Mouse (Mus musculus) intestine, embryonic 16.5 days (tissue): ENCODE measurements at regions not wholly inside any gene's neighbourhood (a gene's known extent, or its start where the extent isn't known, plus 50 kb on each side); places are given as distances from the start of the nearest gene placed in this dataset.

ENCODE experiments used
- ATAC-seq: fragments of 200-750 bp; cut with Nextera tagmentation; 2 replicates; pipeline ENCODE4 v1.8.0; 2017; ENCODE audit warnings: moderate TSS enrichment, moderate library complexity
- H3K27ac ChIP-seq: fragments of 300-500 bp; sonication (generic); 2 replicates; pipeline ENCODE4 v1.5.1; 2014; ENCODE audit warnings: mild to moderate bottlenecking, low read length
- H3K27me3 ChIP-seq: fragments of 300-500 bp; sonication (generic); replicated peaks from 2 replicates; pipeline ENCODE4 v1.6.1; 2014; ENCODE audit warnings: low read length, control low read depth, mixed read lengths; ENCODE audit not compliant: control insufficient read depth, insufficient read depth
- H3K36me3 ChIP-seq: fragments of 300-500 bp; sonication (generic); 2 replicates; pipeline ENCODE4 v1.6.1; 2014; ENCODE audit warnings: low read length, control low read depth; ENCODE audit not compliant: control insufficient read depth, insufficient read depth
- H3K4me1 ChIP-seq: fragments of 300-500 bp; sonication (generic); 2 replicates; pipeline ENCODE4 v1.6.1; 2014; ENCODE audit warnings: low read length, control low read depth, mixed read lengths; ENCODE audit not compliant: control insufficient read depth, insufficient read depth
- H3K4me2 ChIP-seq: fragments of 300-500 bp; sonication (generic); 2 replicates; pipeline ENCODE4 v1.6.1; 2014; ENCODE audit warnings: low read depth, low read length, control low read depth
- H3K4me3 ChIP-seq: fragments of 300-500 bp; sonication (generic); 2 replicates; pipeline ENCODE4 v1.5.1; 2014; ENCODE audit warnings: mild to moderate bottlenecking, low read length
- H3K9ac ChIP-seq: fragments of 300-500 bp; sonication (generic); 2 replicates; pipeline ENCODE4 v1.6.1; 2014; ENCODE audit warnings: low read depth, low read length
- H3K9me3 ChIP-seq: fragments of 300-500 bp; sonication (generic); 2 replicates; pipeline ENCODE4 v1.6.1; 2016; ENCODE audit warnings: low read length, control low read depth; ENCODE audit not compliant: control insufficient read depth
- WGBS: fragments of 180-500 bp; shearing (Covaris S2); extraction: QIAGEN DNeasy Blood & Tissue Kit; methylation state at CpG from one replicate; pipeline ENCODE4 v1.1.7; 2014; 5-methylcytosine and 5-hydroxymethylcytosine counted together

DNA sequence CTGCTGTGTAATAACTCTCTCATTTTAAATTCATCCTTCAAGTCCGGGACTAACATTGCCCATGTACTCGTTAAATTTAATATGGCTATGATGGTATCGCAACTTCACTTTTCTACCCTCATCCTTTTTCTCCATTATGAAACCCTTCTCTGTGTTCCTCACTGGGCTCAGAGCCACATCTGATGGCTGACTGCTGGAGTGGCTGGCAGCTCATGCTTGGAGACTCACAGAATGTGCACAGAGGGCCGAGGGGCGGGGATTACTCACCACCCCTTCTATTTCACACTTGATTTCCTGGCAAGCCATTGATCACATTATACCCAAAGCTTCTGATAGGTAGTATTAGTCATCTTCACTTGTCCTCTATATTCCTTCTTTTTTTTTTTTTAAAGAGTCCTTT, 81.1 kb upstream of the Vwde start:
- Histone ChIP-seq H3K4me2 (no peak overlapping the region), H3K9me3 (no peaks in the 10 kb centered on the region), H3K27ac (no peak overlapping the region), H3K36me3 (no peaks in the 10 kb centered on the region), H3K4me3 (no peak overlapping the region), H3K4me1 (no peaks in the 10 kb centered on the region), H3K9ac (no peak overlapping the region), H3K27me3 (no peaks in the 10 kb centered on the region)
- no peak for ATAC-seq
- whole genome bisulfite sequencing, result 86% methylated on average over 5 of the region's 5 CpGs

DNA sequence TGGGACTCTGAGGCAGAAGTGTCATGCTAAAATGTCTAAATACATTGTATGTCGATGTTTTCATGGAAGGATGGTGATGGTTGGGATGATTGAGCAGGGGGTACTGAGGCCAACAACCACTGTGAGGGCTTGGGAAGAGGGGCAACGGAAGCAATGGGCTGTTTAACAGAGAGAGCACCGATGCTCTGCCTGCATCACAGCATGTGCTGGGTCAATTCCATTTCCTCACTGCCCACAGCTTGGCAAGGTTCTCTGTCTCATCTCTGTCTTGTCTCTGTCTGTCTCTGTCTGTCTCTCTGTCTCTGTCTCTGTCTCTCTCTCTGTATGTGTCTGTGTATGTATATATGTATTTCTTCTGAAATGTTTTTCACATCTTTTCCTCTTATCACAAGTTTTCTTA, 73.4 kb upstream of the Vwde start:
- ATAC-seq, result no peak
- Histone ChIP-seq H3K4me2 (no peak overlapping the region), H3K9me3 (no peaks in the 10 kb centered on the region), H3K4me1 (no peaks in the 10 kb centered on the region), H3K9ac (no peak overlapping the region), H3K27me3 (no peaks in the 10 kb centered on the region), H3K36me3 (no peaks in the 10 kb centered on the region), H3K27ac (no peak overlapping the region), H3K4me3 (no peak overlapping the region)
- 84% methylated on average over 3 of the region's 3 CpGs for WGBS

DNA sequence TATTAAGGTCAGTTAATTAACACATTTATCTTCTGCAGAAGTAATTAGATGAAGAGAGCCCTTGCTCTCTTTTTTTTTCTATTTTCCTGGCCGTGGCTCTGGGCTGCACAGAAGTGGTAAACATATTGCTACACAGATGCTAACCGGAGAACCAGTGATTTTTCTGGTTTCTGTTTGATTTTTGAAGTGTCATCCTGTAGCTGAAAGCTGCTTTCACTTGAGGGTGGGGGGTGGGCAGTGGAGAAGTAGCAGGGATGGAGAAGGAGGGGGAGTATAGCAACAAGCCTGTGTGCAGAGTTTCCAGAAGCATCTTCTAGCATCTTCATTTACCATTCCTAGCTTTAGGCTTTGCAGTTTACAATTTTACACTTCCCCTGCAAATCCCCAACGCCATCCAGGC, 72.3 kb upstream of the Vwde start:
- Histone ChIP-seq H3K9me3 (no peaks in the 10 kb centered on the region), H3K4me1 (no peaks in the 10 kb centered on the region), H3K9ac (no peak overlapping the region), H3K27me3 (no peaks in the 10 kb centered on the region), H3K4me3 (no peak overlapping the region), H3K36me3 (no peaks in the 10 kb centered on the region), H3K4me2 (no peak overlapping the region), H3K27ac (no peak overlapping the region)
- 61% methylated on average over 3 of the region's 3 CpGs for WGBS
- no peak for ATAC-seq

DNA sequence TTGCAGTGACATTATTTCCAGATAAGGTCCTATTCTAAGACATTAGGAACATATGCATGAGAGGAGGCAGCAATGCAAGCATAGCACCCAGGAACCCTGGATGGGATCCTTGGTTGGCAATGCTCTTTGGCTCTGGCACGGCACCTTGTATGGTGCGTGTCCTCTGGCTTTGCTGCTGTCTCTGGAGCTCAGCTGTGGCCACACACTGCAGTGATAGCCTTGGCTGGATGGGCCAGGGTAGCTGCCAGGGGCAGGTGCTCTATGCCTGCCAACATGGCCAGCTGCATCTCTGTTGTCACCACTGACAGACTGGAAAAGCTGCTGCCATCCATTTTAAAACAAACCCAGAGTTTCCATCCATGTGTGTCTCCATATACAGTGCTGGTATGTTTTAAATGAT, 71.3 kb upstream of the Vwde start:
- Histone ChIP-seq H3K27me3 (no peaks in the 10 kb centered on the region), H3K9ac (no peak overlapping the region), H3K9me3 (no peaks in the 10 kb centered on the region), H3K4me3 (no peak overlapping the region), H3K36me3 (no peaks in the 10 kb centered on the region), H3K4me2 (no peak overlapping the region), H3K27ac (no peak overlapping the region), H3K4me1 (no peaks in the 10 kb centered on the region)
- WGBS, result 74% methylated on average over 2 of the region's 2 CpGs
- no peak for ATAC-seq

DNA sequence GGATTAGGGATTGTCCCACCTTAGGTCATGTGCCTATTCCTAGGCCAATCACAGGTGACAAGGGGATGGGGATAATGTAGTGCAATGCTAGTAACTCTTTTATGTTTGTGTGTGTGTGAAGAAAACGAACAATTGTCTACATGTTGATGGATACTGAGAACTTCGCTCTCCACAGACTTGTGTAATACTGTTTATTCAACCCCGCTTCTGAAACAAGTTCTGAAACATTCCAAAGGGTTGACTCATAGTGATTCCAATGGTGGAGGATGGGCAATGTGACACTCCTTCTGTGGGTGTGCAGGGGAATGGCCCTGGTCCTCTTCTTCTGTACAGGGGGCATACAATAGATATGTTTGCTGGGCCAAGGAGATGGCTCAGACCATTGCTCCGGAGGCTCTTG, 69.6 kb upstream of the Vwde start:
- Histone ChIP-seq H3K36me3 (no peaks in the 10 kb centered on the region), H3K9ac (no peak overlapping the region), H3K27me3 (no peaks in the 10 kb centered on the region), H3K27ac (no peak overlapping the region), H3K9me3 (no peaks in the 10 kb centered on the region), H3K4me3 (no peak overlapping the region), H3K4me1 (no peaks in the 10 kb centered on the region), H3K4me2 (no peak overlapping the region)
- 52% methylated on average over 4 of the region's 4 CpGs for WGBS
- ATAC-seq, result no peak

DNA sequence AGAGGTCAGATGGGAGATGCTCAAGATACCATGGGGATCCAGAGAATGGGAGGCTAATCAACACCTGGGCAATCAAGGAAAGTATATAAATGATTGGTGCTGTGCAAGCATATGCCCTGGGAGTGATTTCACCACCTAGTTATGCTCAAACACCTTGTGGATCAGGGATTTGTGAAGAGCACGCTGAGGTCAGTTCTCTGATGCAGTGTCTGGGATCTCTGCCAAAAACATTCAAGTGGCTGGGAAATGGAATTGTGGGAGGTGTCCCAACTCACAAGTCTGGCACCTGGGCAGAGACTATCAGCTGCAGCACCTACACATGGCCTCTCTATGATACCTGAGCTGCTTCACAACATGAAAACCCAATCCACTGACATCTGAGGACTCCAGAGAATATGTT, 63.7 kb upstream of the Vwde start:
- H3K36me3 ChIP-seq, result no peaks in the 10 kb centered on the region
- no peak overlapping the region for H3K9ac ChIP-seq
- WGBS, result 48% methylated on average over 1 of the region's 1 CpGs
- H3K27ac ChIP-seq, result no peak overlapping the region
- no peak overlapping the region for H3K4me2 ChIP-seq
- H3K27me3 ChIP-seq, result no peaks in the 10 kb centered on the region
- ATAC-seq, result no peak
- no peaks in the 10 kb centered on the region for H3K4me1 ChIP-seq
- H3K4me3 ChIP-seq, result no peak overlapping the region
- H3K9me3 ChIP-seq, result no peaks in the 10 kb centered on the region

DNA sequence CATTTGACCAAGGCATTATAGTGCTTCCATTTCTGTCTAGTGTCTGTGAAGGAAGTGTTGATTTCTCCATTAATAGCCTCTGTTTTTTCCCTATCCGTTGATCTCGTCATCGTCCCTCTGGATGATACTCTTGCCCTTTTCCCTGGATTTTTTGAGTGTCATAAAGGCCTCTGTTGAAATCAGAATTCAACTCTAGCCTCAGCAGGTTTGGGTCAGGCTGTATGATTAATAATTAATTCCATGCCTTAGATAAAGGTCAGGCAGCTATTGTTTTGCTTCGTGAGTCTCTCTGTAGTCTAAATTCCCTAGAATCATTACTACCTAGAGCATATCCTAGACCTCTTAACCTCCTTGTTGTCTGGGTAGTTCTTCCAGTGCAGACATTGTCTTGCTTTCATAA, 63.0 kb upstream of the Vwde start:
- Histone ChIP-seq H3K27ac (no peak overlapping the region), H3K9me3 (no peaks in the 10 kb centered on the region), H3K9ac (no peak overlapping the region), H3K4me2 (no peak overlapping the region), H3K27me3 (no peaks in the 10 kb centered on the region), H3K36me3 (no peaks in the 10 kb centered on the region), H3K4me1 (no peaks in the 10 kb centered on the region), H3K4me3 (no peak overlapping the region)
- ATAC-seq, result peak; percentile 60; the same call in 1 of the 2 replicates
- WGBS, result 54% methylated on average over 4 of the region's 4 CpGs

DNA sequence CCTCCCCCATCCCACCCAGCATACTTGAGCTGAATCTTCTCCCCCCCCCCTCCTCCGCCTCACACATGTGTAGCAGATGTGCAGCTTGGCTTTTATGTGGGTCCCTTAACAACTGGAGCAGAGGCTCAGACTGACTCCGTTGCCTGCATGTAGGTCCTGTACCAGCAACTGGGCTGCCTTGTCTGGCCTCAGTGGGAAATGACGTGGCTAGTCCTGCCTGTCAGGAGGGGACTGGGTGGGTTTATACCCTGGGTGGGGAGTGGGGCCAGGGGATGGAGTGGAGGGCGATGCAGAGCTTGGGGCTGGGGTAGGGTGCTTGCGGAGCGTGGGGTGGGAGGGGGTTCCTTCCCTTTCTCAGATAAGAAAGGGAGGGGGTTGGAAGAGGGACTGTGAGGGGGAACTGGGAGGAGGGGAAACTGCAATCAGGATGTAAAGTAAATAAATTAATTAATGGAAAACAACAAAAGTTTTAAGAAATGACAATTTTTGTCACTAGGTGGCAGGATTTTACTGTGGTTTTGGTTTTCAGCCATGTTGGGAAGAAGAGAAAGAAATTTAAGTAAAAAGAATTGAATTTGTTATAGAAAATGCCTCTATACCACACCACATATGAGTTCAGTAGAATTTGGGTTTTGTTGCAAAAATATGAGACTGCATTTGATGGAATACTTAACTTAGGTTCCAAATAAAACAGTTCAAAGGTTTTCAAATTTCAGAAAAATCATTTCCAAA, 61.9 kb upstream of the Vwde start:
- Histone ChIP-seq H3K27ac (no peak overlapping the region), H3K27me3 (no peaks in the 10 kb centered on the region), H3K4me2 (no peak overlapping the region), H3K36me3 (no peaks in the 10 kb centered on the region), H3K4me3 (no peak overlapping the region), H3K4me1 (no peaks in the 10 kb centered on the region), H3K9ac (no peak overlapping the region), H3K9me3 (no peaks in the 10 kb centered on the region)
- 52% methylated on average over 6 of the region's 6 CpGs for WGBS
- peak; percentile 21; the same call in 1 of the 2 replicates for ATAC-seq

DNA sequence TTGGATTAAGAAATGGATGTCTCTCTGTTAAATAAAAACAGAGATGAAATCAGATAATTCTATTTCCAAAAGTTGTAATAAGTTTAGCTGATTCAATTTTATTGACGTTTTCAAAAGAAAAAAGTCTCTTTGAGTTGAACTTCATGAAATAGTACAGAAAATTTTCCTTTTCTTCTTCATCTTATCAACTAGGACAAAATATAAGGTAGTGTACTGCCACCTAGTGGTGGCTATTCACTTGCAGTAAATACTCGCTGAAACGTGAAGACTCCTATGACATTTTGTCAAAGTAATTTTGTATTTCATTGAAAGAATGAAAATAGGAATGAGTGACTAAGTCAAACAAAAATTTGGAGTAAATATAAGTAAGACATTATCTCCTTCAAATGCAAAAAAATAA, 56.1 kb upstream of the Vwde start:
- H3K27me3 ChIP-seq, result no peaks in the 10 kb centered on the region
- no peak overlapping the region for H3K4me2 ChIP-seq
- no peaks in the 10 kb centered on the region for H3K36me3 ChIP-seq
- H3K9me3 ChIP-seq, result no peaks in the 10 kb centered on the region
- H3K4me1 ChIP-seq, result no peaks in the 10 kb centered on the region
- H3K27ac ChIP-seq, result no peak overlapping the region
- 1% methylated on average over 3 of the region's 3 CpGs for WGBS
- no peak for ATAC-seq
- H3K9ac ChIP-seq, result no peak overlapping the region
- H3K4me3 ChIP-seq, result no peak overlapping the region
